Mouse (Mus musculus) megakaryocyte, embryonic 14.5 days (primary cell): Measurements from ENCODE around the gene Lrrc66.

Source experiments
- FLI1 ChIP-seq: IDR thresholded peaks from 2 replicates; pipeline ENCODE4 v1.6.1; 2012; ENCODE audit warnings: low read length, inconsistent platforms, mixed read lengths
- GATA1 ChIP-seq: IDR thresholded peaks from 3 replicates; pipeline ENCODE4 v1.6.1; 2012; ENCODE audit warnings: mixed read lengths, low read length, inconsistent platforms, borderline replicate concordance

DNA sequence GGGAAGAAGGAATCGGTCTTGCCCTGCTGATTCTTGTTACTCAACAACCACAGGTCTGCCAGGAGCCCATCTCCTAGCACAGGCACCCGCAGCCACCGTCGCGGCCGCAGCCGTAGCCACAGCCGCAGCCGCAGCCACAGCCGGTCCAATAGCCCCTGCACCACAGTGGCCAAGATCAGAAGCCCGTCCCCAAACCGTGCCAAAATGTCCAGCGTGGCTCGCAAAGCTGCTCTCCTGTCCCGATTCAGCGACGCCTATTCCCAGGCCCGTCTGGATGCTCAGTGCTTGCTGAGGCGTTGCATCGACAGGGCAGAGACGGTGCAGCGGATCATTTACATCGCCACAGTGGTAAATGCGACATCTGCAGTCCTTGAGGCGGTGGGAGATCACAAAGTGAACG is 37.1 kb upstream of the Lrrc66 start:
- no peak for TF ChIP-seq GATA1
- no peak for TF ChIP-seq FLI1
